Mouse (Mus musculus) heart, postnatal 10 days (tissue): ENCODE data around the gene Rpl19. TPM values are rescaled to one million over a fixed set of nuclear protein-coding genes. Genes with fewer than 3 reads are reported as not detected.

Experiments
- DNase-seq, 2 experiments: peaks; one replicate each; pipeline ENCODE4 v3.0.0; 2021
- intact Hi-C: fragments of 180-260 bp; cut with DNase I; formaldehyde crosslinking; loops from one replicate; pipeline ENCODE4 v1.15.1; 2025
- total RNA-seq, 2 experiments: library from RNA; stranded (reverse); gene quantifications; 2 replicates each; pipeline ENCODE4 v1.2.3; 2021

The Rpl19 gene
- total RNA-seq, 2 experiments from 2014 or later: 713 to 718 TPM

- intact Hi-C loops: no loop called here
- no peak for DNase-seq
Observed at GRCm38 (mm10) chr11:98049672-98050519, 23.4 kb downstream of the Rpl19 start.

DNA sequence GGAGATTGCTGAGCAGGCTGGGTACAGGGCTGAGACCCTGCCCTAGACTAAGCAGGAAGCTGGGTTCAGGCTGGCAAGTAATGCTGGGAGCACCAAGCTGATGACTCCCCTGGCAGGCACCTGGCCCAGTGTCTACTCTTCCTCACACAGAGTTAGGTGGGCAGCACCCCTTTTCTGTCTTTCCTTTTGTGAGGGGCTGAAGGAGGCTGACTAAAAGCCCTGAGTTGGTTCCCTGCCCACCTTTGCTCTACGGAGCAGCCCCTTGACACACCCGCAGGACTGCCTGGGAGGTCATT is 24.0 kb downstream of the Rpl19 start:
- no peak for DNase-seq
- intact Hi-C loops: no loop called here

DNA sequence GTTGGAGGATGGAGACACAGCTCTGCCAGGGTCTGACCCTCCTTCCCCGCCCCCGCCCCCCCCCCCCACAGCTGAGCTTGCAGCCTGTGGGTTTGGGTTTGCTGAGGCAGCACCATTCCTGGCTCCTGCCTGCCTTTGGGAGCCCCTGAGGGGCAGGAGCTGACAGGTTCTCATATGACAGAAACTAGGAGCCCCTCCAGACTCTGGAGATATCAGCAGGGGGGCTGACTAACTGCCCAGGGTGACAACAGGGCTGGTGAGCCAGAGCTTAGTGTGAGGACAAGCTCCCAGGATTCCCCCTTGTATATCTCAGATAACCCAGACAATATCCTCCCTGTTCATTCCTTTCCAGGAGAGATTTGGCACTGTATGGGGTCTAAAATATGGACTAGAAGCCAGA is 24.4 kb downstream of the Rpl19 start:
- intact Hi-C loops: no loop called here
- DNase-seq: no peak

DNA sequence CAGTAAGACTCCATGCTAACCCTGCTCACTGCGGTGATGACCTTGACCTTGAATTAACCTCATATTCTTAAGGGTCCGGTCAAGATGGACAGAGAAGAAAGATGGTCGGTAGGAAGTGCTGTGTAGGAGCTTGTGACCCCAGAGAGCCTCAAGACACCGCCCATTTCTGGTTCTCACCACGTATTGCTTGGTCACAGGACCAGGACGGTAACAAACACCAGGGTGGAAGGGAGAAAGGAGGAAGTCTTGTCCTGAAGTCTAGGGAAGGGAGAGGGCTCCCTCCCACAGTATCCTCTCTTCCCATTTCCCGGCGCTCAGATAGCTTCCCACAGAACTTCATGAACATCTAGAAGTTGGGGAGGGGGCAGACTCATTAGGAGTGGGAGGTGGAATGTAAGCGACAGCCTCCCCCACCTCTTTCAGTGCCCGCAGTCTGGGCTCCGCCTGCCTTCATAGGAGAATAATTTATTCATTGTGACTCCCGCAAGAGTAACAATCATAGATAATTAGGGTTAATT is 25.2 kb downstream of the Rpl19 start:
- DNase-seq: no peak
- intact Hi-C loops: no loop called here

- intact Hi-C loops: no loop called here
- DNase-seq: no peak
Observed at GRCm38 (mm10) chr11:98052129-98052988, 25.8 kb downstream of the Rpl19 start.

DNA sequence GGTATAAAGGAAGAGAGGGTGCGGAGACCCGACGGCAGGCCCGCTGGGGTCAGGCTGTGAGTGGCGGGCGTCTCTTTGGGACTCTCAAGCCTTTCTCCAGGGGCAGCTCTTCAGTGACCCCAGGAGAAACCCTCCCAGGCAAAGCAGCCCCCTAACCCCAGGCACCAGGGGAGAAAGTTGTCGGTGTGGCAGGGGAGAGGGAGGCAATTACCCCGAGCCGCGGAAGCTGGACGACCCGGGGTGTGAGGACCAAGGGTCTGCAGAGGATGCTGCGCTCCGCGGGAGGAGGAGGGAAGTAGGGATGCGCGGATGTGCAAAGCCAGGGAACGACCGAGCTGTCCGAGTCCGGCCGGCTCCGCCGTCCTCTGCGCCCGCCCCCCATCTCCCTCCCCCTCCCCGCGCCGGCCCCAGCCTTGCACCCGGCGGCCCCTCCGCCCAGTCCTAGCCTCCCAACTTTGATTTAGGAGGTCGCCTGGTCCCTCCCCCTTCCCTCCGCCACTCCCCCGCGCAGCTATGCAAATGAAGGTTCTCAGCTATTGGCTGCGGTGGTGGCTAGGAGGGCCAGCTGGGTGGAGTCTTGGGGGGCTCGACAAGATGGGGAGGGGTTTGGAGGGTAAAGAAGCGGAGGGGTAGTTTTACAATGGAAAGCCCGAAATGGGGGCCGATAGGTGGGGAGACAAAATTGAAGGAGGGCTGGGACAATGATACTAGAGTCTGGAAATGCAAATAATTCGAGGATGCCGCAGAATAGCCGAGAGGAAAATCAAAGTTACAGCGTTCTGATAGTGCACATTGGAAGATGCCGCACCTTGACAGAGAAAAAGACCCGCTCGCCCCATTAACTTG is 26.7 kb downstream of the Rpl19 start, which contains the start of gene Stac2:
Gene Stac2, minus strand, starts transcription at position 474 of the 846 bp plus-strand sequence.
- intact Hi-C loops: no loop called here
- DNase-seq: peak; percentile 72 to 77

- no peak for DNase-seq
Observed at GRCm38 (mm10) chr11:98057466-98057865, 31.0 kb downstream of the Rpl19 start.

DNA sequence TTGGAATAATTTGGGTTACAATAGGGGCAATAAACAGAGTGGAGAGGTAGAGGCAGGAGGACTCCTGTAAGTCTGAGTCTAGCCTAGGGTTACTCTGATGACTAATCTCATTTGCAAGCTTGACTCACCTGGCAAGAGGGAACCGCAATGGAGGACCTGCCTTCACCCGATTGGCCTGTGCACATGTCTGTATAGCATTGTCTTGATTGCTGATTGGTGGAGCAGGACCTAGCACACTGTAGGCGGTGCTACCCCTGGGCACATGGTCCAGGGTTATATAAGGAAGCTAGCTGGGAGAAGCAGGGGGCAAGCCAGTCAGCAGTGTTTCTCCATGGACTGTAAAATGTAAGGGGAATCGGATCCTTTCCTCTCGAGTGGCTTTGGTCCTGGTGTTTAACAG is 31.5 kb downstream of the Rpl19 start:
- intact Hi-C loops: no loop called here
- DNase-seq: no peak

More at GRCm38 (mm10) chr11:98057466-98057865, 31.0 kb downstream of the Rpl19 start:
- intact Hi-C loops: no loop called here

- no peak for DNase-seq
- intact Hi-C loops: no loop called here
Observed at GRCm38 (mm10) chr11:98059662-98060061, 33.2 kb downstream of the Rpl19 start.

DNA sequence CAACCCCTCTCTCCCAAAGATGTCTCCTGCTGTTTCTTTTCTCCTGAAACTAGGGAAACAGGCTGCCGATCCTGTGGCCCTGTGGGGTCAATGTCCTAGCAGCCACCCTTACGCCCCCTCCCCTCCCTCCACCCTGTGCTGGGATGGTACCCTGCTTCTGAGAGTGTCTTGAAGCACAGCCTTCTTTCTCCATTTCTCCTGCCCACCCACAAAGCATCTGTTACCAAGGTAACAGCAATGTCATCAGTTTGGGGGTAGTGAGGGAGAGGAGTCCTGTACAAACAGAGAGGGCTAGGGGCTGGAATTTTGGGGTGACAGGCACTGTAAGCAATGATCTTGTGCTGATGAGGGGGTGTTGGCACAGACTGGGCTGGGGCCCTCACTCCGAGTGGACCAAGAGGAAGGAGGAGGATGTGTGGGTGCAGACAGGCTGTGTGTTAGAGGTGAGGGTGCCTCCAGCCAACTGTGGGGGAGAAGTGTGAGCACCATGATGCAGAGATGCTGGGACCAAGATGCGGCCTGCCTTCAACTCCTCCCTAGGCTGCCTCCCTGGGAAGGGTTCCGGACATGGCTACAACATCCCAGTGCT is 33.7 kb downstream of the Rpl19 start:
- DNase-seq: no peak
- intact Hi-C loops: no loop called here

DNA sequence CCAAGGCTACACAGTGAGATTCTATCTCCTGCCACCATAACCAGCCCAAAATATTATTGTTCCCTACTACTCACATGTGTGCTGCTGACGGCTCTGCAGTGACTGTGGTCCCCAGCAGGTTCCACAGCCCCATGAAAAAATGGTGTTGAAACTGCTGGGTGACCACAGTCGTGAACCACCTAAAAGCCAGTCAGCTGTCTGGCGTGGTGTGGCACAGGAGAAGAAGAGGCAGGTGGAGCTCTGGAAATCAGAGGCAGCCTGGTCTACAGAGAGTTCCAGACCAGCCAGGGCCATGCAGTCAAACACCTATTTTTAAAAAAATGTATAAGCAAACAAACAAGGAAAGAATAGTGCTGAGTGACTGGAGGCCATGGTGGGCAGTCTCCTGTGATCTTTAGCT is 34.9 kb downstream of the Rpl19 start:
- intact Hi-C loops: no loop called here
- no peak for DNase-seq

DNA sequence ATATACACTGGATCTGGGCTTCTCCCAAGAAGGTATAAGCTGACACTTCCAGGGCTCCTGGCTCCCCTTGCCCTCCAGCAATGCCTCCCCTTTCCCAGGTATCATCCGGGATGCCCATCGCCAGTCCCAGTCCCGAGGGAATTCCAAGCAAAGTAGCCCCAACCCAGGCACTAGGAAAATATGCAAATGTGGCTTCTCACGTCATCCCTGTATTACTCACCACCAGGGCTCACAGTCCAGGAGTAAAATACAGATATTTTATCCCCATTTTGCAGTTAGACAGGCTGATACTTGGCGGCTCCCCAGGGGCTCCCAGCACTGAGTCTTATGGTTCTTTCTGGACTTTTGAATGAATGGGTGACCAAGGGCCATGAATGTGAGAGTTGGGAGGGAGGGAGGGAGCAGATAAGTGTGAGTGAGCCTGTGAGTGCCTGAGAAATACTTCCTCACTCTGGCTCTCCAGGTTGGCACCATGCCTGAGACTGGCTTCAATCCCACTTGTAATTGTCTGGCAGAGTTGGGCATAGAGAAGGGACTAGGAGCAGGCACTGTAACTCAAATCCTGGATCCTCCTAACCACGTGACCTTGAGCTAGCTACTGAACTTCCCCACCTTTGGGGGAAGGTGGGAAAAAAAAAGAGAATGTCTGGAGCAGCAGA is 35.5 kb downstream of the Rpl19 start:
- DNase-seq: peak; percentile 75 to 81
- intact Hi-C loops: no loop called here

- no peak for DNase-seq
- intact Hi-C loops: no loop called here
Observed at GRCm38 (mm10) chr11:98066201-98066600, 39.7 kb downstream of the Rpl19 start.

GRCm38 (mm10) chr11:98067255-98067654 is 40.7 kb downstream of the Rpl19 start:
- no peak for DNase-seq
- intact Hi-C loops: no loop called here

GRCm38 (mm10) chr11:98073442-98073841 is 46.9 kb downstream of the Rpl19 start:
- intact Hi-C loops: no loop called here
- DNase-seq: no peak

- intact Hi-C loops: loop anchor here (1.0 to 2.0 kb wide), 2 partner anchors 44 to 175 kb away; no protein-coding TSS in a partner anchor
- peak; percentile 91 to 95 for DNase-seq
Observed at GRCm38 (mm10) chr11:98075195-98075808, 48.8 kb downstream of the Rpl19 start.

GRCm38 (mm10) chr11:98077086-98077485 is 50.6 kb downstream of the Rpl19 start:
- peak; percentile 65 to 69 for DNase-seq
- intact Hi-C loops: no loop called here
